Mouse (Mus musculus) adrenal gland, adult (tissue): Measurements from ENCODE around the gene Atg4a.
A peak's percentile ranks its signal among the peaks of the same experiment; 100 is the strongest.

Source experiments
- DNase-seq, 2 experiments: peaks; one replicate each; pipeline ENCODE4 v3.0.0; 2022 to 2023; ENCODE audit warnings: low spot score in 1 of 2; ENCODE audit not compliant: inconsistent age in 2 of 2

The Atg4a gene

DNA sequence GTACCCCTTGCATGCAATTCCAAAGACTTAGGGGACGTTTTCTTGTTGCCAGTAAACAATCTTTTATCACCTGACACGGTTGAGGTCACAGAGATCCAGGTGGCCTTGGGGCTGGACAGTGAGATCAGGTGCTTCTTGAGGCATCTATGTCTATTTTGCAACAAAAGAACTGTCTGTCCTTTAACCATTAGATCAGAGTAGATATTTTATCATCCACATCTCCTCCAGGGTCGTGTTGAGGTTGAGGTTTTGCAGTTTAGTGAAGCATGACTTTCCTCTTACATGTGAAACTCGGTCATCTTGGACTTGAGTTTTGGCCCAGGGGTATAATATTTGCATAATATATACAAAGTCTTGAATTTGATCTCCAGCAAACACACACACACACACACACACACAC is 200.9 kb downstream of the Atg4a start:
- no peak for DNase-seq

GRCm38 (mm10) chrX:141158160-141158559 is 201.5 kb downstream of the Atg4a start:
- DNase-seq, result peak in 1 of 2 experiments; percentile 42

- DNase-seq, result no peak
These were observed 203.7 kb downstream of the Atg4a start for GRCm38 (mm10) chrX:141160371-141160770.

DNA sequence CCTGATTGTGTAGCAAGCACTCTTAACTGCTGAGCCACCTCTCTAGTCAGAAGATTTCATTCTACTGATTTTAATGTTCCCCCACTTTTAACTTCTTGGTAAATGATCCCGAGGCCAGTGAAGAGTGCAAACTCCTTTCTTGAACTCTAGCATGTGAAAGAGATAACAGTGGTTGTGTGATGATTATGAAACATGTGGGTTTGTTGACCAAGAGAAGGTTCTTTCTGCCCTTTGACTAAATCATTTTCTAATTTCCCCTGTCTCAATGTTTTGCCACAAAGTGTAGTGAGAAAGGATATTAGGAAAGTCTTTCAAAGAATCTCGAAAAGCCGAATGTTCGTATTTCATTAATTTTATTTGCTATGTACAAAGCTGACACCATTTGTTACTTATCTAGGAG is 208.4 kb downstream of the Atg4a start:
- no peak for DNase-seq

DNA sequence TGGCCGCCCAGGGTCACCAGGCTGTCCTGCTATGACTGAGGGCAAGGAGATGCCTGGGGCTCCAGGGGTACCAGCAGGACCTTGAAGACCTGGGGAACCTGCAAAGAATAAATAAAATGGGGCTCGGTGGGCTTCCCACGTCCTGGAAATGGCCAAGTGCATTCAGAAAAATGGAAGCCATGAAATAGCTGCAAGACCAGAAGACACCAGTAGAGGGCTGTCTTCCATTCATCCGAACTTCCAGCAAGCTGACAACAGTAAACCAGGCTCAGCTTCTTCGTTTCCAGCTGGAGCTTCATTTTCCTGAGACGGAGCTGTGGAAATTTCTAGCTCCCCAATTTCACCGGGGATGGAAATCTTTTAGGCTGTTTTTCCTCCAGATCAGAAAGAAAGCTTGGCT is 218.6 kb downstream of the Atg4a start:
- peak in 1 of 2 experiments; percentile 64 for DNase-seq

- no peak for DNase-seq
These were observed 238.3 kb downstream of the Atg4a start for GRCm38 (mm10) chrX:141195036-141195435.

DNA sequence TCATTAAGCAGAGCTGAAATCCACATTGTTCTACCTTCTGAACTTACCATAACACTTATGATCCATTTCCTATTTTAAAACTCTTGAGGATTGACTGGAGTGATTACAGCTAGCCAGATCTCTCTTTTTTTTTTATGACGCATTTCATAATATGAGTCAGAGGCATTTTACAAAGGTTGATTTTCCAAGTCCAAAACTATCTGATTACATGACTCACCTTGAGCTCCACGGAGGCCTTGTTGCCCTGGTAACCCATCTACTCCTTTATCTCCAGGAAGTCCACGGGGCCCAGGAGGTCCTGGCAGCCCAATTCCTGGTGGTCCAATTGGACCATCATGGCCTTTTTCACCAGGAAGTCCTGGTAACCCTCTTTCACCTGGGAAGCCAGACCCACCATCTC is 242.3 kb downstream of the Atg4a start:
- peak; percentile 10 to 45 for DNase-seq

DNA sequence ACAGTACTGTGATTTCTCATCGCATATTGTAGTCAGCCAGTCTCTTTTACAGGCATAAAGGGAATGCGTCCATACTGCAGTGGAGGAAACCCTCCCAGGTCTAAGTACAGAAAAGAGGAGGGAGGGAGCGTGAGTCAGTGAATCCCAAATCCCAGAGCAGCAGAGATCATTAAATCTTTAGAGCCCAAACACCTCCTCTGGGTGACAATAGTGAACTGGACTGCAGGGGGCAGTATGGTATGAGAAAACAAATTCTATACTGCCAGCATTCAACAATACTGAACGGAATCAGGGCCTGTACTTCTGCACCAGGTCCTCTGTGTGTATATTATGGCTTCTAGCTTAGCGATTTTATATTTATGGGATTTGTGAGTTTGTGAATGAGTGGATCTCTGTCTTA is 256.1 kb downstream of the Atg4a start:
- DNase-seq, result peak in 1 of 2 experiments; percentile 58
